Mouse (Mus musculus) bone marrow macrophage, adult 2 months (primary cell): ENCODE measurements around the gene Zfp560.

Source experiments
- CTCF ChIP-seq: IDR thresholded peaks from 2 replicates; pipeline ENCODE4 v1.5.1; 2012; ENCODE audit warnings: low read depth, mild to moderate bottlenecking, low read length, moderate library complexity
- POLR2A ChIP-seq: IDR thresholded peaks from 2 replicates; pipeline ENCODE4 v1.6.1; 2012; ENCODE audit warnings: mild to moderate bottlenecking, low read depth, low read length, borderline replicate concordance

GRCm38 (mm10) chr9:20409319-20409718 is 24.3 kb upstream of the Zfp560 start:
- TF ChIP-seq CTCF (no peak), POLR2A (no peak)
